Mouse (Mus musculus): Measurements from ENCODE around the gene Shc3.

- TF ChIP-seq CTCF (IDR thresholded peaks at IDR 0.05) (no peak), POLR2A (IDR thresholded peaks at IDR 0.05; ENCODE audit: insufficient read depth, low read depth, low read length) (no peak)
Measured at GRCm38 (mm10) chr13:51390398-51390797, 178.8 kb downstream of the Shc3 start.
